Mouse (Mus musculus) central nervous system, embryonic 11.5 days (tissue): Measurements from ENCODE around the gene Abca16. TPM values are rescaled to one million over a fixed set of nuclear protein-coding genes. Genes with fewer than 3 reads are reported as not detected.

Experiments
- polyA plus RNA-seq: library from polyadenylated mRNA; depleted of rRNA; stranded (reverse); fragments of >200 nt; gene quantifications from 2 replicates; pipeline ENCODE4 v1.2.3, GENCODE M21; 2012; rRNA removed

The Abca16 gene
- polyA plus RNA-seq, result 0.05 TPM in 1 of 2 replicates, not detected in the other

DNA sequence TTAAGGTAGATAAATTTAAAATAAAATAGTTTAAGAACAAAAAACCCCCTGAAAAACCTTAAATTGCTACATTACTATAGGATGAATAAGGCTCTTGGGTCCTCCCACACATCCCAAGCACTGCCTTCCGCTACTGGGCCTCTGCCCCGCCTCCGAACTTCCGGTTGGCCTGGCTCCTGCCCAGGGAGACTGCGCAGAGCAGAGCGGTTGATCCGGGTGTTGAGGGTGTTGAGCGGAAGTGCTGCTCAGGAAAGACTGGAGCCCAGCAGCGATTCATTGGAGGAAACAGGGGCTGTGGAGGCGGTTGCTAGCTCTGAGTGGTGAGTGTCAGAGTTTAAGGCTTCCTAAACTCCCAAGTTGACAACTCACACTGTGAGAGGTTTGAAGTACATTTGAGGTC, at the start of gene Abca16:
Gene Abca16 (plus strand): TSS at position 201 of the 400 bp plus-strand sequence.

Other genes with a start within 250 kb of the Abca16 start
- gene Anks4b, start 235.8 kb upstream of the Abca16 start, polyA plus RNA-seq, result 0.16 and 0.37 TPM in 2 replicates
- 21.2 and 25.7 TPM in 2 replicates for gene Crym, start 207.5 kb upstream of the Abca16 start, polyA plus RNA-seq
- 0.02 and 0.05 TPM in 2 replicates for gene Abca14, start 205.7 kb upstream of the Abca16 start, polyA plus RNA-seq
- not detected in 2 replicates for gene Abca15, start 81.0 kb upstream of the Abca16 start, polyA plus RNA-seq
- 126 and 212 TPM in 2 replicates for gene Uqcrc2, start 225.5 kb downstream of the Abca16 start, polyA plus RNA-seq